Mouse (Mus musculus) frontal cortex, adult 2 months (tissue): ENCODE measurements around the gene Gm49358. TPM values are rescaled to one million over a fixed set of nuclear protein-coding genes. Genes with fewer than 3 reads are reported as not detected.
A peak's percentile ranks its signal among the peaks of the same experiment; 100 is the strongest.

Source experiments
- DNase-seq, 2 experiments: peaks; one replicate each; pipeline ENCODE4 v3.0.0; 2022; ENCODE audit warnings: low spot score in 1 of 2; ENCODE audit errors: extremely low spot score in 1 of 2
- polyA plus RNA-seq: library from polyadenylated mRNA; depleted of rRNA; stranded (reverse); fragments of >200 nt; gene quantifications from 2 replicates; pipeline ENCODE4 v1.2.3, GENCODE M21; 2012; rRNA removed

Gene Gm49358
- polyA plus RNA-seq, result not detected in 2 replicates

GRCm38 (mm10) chr10:86763672-86764071 is at the start of gene Gm49358:
Gene Gm49358 (plus strand): TSS chr10:86763972.
- DNase-seq, result no peak

DNA sequence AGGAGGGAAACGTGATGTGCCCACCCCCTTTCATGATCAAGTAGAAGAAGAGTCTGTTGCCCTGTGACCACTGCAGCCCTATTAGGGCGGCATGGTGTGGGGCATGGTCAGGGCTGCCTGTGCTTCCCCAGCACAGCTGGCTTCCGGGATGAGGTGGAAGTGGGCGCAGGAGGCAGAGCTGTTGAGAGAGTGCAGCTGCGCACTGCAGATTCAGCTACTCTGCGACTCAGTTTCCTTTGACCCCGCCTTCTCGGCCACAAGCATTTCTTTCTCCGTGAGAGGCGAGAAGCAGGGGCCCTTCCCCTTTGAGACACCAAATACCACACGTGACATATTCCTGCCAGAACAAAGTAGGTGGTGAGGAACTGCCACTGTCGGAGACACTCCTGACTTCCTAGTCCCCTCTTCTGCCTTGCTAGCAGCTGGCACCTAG is 36.2 kb upstream of the Gm49358 start:
- DNase-seq, result peak in 1 of 2 experiments; percentile 41

- no peak for DNase-seq
Measured at GRCm38 (mm10) chr10:86728176-86728575, 35.6 kb upstream of the Gm49358 start.

DNA sequence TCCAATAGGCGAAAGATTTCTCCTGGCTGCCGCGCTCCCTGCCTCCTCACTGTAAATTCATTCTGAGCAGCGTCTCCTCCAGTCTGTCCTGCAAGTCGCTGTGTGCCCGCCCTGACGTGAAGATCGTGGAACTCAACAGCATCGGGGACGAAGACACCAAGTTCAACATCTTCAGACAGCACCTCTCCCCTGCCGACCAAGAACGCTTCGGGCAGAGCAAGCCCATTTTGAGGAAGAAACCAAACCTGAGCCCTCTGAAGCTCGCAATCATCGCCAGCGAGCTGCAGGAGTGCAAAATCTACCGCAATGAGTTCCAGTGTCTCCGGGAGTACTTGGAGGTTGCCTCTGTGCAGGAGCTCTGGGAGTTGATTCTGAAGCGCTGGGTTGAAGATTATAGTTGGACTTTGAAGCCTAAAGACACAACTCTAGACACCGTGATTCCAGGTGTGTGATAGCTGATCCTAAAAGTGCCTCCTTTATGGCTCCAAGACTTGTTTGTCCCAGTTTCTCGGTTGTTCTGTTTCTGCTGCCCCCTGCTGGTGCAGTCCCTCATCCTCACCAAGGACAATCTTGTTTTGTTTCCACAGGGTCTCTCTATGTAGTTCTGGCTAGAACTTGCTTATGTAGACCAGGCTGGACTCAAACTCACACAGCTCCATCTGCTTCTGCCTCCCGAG is 32.8 kb upstream of the Gm49358 start:
- peak; percentile 52 to 95 for DNase-seq

- no peak for DNase-seq
Measured at GRCm38 (mm10) chr10:86731500-86731863, 32.3 kb upstream of the Gm49358 start.

- no peak for DNase-seq
Measured at GRCm38 (mm10) chr10:86735036-86735435, 28.7 kb upstream of the Gm49358 start.

GRCm38 (mm10) chr10:86742918-86743317 is 20.9 kb upstream of the Gm49358 start:
- no peak for DNase-seq

GRCm38 (mm10) chr10:86744306-86744705 is 19.5 kb upstream of the Gm49358 start:
- DNase-seq, result no peak

- DNase-seq, result no peak
Measured at GRCm38 (mm10) chr10:86755816-86756502, 7.8 kb upstream of the Gm49358 start.

GRCm38 (mm10) chr10:86757724-86758123 is 6.0 kb upstream of the Gm49358 start:
- no peak for DNase-seq

GRCm38 (mm10) chr10:86758211-86758610 is 5.6 kb upstream of the Gm49358 start:
- no peak for DNase-seq

- DNase-seq, result no peak
Measured at GRCm38 (mm10) chr10:86761236-86761635, 2.5 kb upstream of the Gm49358 start.

DNA sequence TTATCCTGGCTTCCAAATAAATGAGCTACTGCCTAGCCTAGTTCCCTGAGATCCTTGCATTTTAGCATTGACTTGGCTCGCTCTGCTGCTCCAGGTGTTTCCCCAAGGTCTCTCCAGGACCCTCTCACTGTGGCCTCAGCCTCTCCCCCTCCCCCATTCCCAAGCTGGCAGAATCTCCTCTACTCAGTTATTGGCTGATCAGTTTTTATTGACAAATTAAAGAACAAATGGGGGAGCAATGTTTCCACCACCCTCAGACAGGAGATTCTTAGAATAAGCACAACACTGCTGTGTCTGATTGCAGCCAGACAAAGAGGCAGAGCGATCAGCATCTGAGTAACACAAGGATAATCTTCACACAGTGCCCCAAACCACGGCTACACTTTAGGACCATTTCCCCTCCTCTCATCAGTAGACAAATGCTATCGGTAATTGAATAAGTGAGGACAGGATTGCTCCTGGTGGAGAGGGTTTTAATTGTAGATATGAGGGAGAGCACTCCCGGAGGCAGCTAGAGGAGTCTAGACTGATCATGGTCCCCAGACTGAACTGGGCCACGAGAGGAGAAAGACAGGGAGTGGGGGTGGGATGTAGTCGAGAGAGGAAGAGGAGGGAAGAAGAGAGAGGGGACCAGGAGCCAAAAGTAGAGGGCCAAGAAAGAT is 1.9 kb upstream of the Gm49358 start:
- no peak for DNase-seq

DNA sequence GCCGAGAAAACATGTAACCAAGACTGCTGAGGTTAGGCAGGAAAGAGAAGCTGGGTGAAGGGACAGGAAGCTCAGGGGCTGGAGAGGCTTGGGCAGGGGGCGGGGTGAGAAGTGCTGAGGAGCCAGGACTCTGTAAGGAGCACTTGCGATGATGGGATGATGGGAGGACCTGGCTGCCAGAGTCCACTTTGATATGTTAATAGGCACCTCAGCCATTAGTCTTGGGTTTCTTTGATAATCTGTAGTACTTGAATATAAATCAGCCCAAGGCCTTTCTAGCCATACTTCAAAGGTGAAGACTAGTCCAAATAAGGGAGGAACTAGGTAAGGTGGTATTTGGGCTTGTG is 1.4 kb upstream of the Gm49358 start:
- DNase-seq, result no peak

GRCm38 (mm10) chr10:86765344-86765966 is 1.7 kb downstream of the Gm49358 start:
- peak in 1 of 2 experiments; percentile 31 for DNase-seq

- DNase-seq, result no peak
Measured at GRCm38 (mm10) chr10:86769216-86769615, 5.4 kb downstream of the Gm49358 start.

DNA sequence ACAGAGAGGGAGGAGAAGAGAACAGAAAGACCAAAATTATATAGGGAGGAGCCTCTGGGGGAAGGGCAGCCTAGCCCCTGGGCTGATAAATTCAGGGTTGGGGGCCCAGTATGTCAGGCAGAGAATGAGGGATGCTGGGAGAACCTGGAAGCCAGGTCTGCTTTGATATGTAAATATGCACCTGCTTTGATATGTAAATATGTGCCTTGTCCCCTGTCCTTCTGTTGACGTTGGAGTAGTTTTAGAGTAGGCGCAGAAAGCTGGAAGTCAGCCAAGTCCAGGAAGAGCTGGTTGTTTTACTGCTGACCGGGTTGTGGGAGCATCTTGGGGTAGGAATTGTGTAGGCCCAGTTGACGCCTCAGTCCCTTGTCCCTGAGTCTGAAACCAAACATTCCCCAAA is 6.0 kb downstream of the Gm49358 start:
- no peak for DNase-seq

GRCm38 (mm10) chr10:86771701-86772100 is 7.9 kb downstream of the Gm49358 start:
- no peak for DNase-seq

GRCm38 (mm10) chr10:86772231-86772631 is 8.5 kb downstream of the Gm49358 start:
- DNase-seq, result peak in 1 of 2 experiments; percentile 60

DNA sequence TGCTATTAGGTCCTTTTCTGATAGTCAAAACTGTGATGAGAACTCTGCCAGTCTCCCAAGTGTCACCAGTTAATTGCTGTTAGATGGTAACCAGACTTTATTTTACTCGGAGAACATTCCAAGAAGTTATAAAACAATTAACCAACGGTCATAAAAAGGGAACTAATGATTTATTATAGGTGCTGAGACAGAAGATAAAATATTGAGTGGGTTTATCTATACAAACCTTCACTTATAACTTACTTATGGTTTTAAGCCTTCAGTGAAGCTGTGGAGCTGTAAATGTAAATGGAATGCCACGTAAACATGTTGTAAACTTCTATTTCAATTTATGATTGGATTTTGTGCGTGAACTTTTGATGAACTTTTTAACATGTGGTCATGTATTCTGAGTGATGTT is 9.6 kb downstream of the Gm49358 start:
- DNase-seq, result no peak

DNA sequence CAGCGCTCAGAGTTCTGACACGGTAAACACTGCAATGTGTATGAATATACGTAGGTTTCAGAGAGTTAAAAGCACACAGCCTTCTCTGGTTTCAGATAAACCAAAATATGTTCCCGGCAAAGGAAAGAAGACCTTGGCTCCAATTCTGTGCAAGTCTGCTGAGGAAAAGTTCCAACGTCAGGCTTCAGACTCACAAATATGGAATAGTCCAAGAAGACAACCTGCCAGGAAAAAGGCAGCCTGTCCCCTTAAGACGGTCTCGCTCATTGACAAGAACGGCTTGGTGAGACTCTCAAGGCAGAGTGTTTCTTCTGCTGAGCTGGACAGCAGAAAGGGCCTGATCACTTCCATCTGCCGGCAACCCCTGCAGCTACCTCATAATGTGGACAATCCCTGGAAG is 12.5 kb downstream of the Gm49358 start:
- DNase-seq, result no peak
